Mouse (Mus musculus) brown adipose tissue, adult 24 weeks (tissue): ENCODE measurements around the gene Hpcal1. TPM values are rescaled to one million over a fixed set of nuclear protein-coding genes. Genes with fewer than 3 reads are reported as not detected.
"Not testable (repeated sequence)": the region's sequence is repeated elsewhere in the genome, so short reads cannot be mapped to it uniquely, and the experiment has no call there.

Experiments
- H3K27ac ChIP-seq: fragments of 200-500 bp; replicated peaks from 2 replicates; pipeline ENCODE4 v1.5.1; 2012; ENCODE audit warnings: low read depth, mild to moderate bottlenecking, low read length
- H3K4me1 ChIP-seq: fragments of 200-500 bp; 2 replicates; pipeline ENCODE4 v1.6.1; 2012; ENCODE audit warnings: low read length, mixed read lengths; ENCODE audit not compliant: control insufficient read depth, insufficient read depth, insufficient read length
- H3K4me3 ChIP-seq: fragments of 200-500 bp; 2 replicates; pipeline ENCODE4 v1.5.1; 2012; ENCODE audit warnings: low read depth, mild to moderate bottlenecking, low read length, moderate library complexity; ENCODE audit not compliant: insufficient read depth
- polyA plus RNA-seq: library from polyadenylated mRNA; stranded (reverse); fragments of >200 nt; gene quantifications from 2 replicates; pipeline ENCODE4 v1.2.4, GENCODE M21; 2012; ENCODE audit not compliant: missing spikeins, insufficient read depth, insufficient read length

The Hpcal1 gene
- polyA plus RNA-seq, 1 experiment, result 8.0 TPM

DNA sequence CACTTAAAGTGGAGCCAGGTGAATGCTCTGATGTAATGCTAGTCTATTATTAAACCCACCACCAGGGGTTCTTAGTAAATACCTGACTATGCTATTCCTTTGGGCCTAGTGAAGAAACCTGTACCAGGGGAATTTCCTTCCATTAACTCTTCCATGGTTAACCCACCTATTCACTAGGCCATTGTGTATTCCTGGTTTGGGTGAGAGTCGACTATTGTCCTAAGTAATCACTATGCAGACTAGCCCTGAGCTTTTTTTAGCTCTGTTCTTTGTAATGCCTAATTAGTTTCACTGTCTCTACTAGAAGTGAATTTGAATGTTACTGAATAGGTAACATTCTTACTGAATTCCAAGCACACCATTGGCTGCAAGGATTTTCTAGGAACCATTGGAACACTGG lies 144.6 kb downstream of the Hpcal1 start:
- H3K4me3 ChIP-seq, H3K4me1 ChIP-seq, H3K27ac ChIP-seq: not testable (repeated sequence)

Other genes with a start within 250 kb of the Hpcal1 start
- gene Odc1, start 146.1 kb upstream of the Hpcal1 start, polyA plus RNA-seq, result 57.3 and 69.4 TPM in 2 replicates